Mouse (Mus musculus) kidney, postnatal 14 days (tissue): ENCODE results near the gene Bphl.
"Not testable (repeated sequence)": the region's sequence is repeated elsewhere in the genome, so short reads cannot be mapped to it uniquely, and the experiment has no call there.

Experiments
- DNase-seq: peaks from one replicate; pipeline ENCODE4 v3.0.0; 2022; ENCODE audit warnings: mixed read lengths

Gene Bphl

DNA sequence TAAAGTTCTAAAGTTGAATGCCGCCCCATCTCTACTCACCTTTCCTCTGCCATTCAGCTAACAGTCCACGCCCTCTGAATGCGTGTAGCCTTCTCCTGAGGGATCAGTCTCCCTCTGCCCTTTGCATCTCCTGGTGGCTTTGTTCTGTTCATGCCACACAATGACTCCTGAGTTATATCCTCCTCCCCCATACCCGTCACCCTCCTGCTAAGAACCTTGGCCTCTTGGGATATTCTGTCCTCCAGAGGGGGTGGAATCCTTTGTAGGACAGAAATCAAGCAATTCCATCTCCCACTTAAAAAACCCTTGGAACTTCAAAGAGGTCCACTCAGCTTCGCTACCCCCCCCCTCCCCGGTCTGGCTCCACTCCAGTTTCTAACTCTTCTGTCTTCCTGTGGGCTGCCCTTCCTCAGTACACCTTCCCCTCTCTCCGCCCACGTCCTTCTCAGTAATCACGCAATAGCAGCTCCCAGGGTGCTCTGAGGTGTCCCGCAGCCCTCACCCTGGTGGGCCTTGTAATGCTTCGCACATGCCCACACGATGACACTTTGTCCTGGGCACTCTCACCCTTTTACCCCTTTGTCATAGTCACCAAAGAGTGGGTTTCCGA lies 16.4 kb downstream of the Bphl start:
- no peak for DNase-seq

- DNase-seq, result no peak
These were observed 17.0 kb downstream of the Bphl start for GRCm38 (mm10) chr13:34054391-34054790.

DNA sequence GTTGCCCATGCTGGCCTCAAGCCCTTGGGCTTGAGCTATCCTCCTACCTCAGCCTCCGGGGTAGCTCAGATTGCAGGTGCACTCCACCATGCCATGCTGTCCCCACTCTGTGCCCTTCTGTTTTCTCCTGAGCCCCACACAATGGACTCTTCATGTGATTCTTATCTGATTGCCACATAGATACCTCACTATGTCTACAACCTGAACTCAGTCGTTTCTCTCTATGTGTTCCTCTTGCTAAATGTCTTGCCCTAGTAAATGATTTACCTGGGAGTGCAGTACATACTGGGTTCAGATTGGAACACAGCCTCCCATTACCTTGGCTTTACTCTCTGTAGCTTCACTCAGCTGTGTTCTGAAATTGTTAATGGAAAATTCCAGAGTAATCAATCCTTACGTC lies 17.6 kb downstream of the Bphl start:
- peak; percentile 37 for DNase-seq

DNA sequence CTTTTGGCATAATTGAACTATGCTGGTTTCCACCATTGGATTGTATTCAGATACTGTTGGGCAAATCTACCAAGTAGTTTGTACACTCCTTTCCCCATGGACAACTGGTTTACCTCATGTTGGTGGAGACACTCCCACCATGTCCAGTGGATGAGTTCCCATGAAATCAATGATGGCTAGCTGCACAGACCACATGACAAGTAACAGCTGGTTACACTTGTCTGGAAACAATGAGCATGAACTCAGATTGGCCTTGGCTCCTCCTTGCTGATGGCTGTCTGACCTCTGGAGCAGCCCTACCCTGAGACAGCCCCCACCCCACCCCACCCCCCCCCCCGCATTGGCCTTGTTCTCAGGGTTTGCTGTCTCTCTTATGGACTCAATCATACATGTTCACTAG lies 19.9 kb downstream of the Bphl start:
- no peak for DNase-seq

DNA sequence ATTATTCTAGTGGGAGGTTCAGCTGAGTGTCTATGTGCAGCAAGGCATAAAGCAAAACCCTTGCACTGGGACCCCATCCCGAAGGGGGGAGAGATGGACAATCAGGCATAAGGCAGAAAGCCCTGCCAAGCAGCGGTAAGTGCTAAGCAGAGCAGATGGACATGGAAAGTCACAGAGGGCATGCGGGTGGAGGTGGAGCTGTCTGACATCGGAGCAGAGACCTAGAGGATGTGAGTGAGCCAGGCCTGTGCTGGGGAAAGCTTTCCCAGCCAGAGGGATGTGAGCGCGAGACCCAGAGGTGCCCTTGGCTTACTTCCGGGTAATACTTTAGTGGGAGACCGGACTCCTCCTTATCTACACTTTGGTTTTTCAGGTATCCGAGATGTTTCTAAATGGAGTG lies 22.7 kb downstream of the Bphl start:
- DNase-seq, result no peak

DNA sequence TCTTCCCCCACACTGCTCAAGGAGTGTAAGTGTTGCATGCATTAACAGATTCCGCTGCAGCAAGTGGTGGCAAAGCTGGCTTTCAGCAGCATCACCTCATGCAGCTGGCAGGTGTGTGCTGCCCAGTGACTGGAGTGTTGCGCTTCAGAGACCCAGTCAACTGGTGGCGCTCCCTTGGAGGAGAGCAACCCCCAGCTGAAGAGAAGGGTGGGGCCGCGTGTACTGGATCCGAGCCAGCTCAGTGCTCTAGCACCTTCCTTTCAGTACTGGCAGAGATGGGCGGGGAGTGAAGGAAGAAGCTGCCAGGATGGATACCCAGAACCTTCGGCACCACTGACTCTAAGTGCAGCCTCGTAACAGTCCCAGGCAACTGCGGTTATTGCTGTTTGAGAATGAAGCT lies 25.1 kb downstream of the Bphl start:
- no peak for DNase-seq

DNA sequence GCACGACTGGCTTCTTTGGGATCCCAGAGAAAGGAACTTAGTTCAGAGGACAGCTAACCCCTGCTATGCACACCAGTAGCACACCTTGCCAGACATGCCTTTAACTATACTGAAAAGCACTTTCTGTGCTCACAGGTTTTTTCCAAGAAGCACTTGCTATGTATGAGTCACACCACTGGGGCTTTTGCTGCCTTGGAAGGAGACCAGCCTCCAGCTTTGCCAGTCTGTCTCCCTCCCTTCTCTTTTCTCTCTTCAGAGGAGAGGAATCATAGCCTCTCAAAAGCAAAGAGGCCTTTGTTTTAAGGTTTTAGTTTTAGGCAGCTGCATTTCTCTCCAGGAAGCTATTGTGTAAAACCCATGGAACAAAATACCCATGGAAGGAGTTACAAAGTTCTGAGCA lies 29.0 kb downstream of the Bphl start:
- DNase-seq, result peak; percentile 19

DNA sequence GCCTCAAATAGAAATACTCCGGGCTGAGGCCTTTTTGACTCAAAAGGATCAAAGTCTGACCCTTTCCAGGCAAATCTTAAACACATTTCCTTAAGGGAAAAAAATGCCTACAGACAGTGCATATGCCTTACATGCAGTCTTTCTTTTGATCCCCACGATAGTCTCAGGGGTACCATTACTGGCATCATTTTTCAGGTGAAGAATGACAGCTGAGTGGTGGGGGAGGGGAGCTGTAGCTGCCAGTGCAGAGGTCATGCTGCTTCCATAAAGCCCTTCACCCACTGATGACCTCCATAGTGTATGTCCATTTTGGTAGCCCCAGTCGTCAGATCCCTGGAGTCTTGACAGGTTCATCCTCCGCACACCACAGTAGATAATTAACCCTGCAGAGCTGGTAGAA lies 32.9 kb downstream of the Bphl start:
- DNase-seq, result no peak

GRCm38 (mm10) chr13:34071836-34072235 lies 34.4 kb downstream of the Bphl start:
- no peak for DNase-seq

DNA sequence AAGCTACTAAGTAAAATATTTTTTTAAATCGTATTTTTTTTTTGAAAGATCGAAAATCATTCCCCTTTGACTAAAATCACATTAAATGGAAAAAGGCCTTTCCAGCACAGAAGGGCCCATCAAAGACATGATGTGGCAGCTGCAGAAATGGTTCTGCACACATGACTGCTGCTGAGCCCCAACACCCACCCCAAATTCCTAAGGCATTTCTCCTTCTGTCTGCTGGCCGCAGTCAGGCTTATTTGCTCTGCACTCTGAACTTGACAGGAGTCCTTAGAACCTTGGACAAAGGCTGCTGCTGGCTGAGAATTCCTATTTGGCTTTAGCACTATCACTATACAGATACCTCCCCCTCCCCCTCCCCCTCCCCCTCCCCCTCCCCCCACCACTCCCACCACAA lies 35.5 kb downstream of the Bphl start:
- no peak for DNase-seq

DNA sequence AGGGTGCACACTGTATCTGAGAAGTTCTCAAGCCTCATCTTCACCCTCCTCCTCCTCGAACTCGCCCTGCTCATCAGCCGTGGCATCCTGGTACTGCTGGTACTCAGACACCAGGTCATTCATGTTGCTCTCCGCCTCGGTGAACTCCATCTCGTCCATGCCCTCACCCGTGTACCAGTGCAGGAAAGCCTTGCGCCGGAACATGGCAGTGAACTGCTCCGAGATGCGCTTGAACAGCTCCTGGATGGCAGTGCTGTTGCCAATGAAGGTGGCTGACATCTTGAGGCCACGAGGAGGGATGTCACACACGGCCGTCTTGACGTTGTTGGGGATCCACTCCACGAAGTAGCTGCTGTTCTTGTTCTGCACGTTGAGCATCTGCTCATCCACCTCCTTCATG lies 37.0 kb downstream of the Bphl start:
- DNase-seq, result not testable (repeated sequence)

DNA sequence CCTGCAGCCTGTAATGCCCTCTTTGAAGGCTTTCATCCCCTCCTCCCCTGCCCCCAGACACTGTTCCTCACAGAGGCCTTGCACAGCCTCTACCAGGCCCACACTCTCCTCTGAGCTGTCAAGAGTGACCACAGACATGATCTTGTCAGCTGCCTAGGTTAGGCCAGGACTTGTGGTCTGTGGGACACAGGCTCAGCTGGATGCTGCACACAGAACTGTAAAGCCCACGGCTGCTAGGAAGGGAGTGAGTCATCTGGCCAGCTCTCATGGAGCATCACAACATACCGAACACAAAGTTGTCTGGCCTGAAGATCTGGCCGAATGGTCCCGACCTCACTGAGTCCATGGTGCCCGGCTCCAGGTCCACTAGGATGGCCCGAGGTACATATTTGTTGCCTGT lies 38.5 kb downstream of the Bphl start:
- DNase-seq, result not testable (repeated sequence)

DNA sequence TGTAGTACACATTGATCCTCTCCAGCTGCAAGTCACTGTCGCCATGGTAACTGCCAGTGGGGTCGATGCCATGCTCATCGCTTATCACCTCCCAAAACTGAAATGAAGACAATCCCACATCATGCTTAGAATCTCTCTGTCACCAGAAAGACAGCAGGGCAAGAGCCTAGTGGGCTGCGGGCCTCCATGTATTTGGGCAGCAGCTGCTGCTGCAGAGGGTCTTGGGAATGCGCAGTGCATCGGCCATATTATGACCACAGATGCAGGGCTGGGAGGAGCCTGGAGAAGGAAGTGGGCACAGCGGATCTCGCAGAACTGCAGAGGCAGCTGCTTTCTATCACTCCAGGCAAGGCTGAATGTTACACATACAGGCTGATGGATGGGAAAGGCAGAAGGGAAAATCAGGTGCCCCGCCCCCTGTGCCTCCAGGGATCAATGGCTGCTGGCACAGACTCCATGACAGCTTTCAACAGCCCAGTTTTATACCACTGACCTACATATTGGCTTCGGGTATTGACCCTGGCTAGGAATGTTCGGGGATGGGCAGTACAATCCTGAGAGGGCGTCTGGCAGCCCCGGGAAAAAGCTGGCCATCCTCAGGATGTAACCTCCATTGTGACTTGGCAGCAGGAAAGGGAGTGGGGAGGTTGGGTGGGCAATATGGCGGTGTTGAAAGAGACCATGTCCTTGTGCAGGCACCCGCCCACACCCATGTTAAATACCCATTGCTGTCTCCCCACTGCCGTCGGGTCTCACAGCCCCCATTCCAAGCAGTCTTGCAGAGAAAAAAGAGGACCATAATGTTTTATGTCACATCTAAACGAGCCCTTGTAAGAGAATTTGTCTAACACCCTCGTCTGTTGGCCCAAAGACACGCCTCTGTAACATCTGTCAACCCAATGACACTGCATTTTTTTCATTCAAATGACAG lies 39.4 kb downstream of the Bphl start:
- peak; percentile 35 for DNase-seq

DNA sequence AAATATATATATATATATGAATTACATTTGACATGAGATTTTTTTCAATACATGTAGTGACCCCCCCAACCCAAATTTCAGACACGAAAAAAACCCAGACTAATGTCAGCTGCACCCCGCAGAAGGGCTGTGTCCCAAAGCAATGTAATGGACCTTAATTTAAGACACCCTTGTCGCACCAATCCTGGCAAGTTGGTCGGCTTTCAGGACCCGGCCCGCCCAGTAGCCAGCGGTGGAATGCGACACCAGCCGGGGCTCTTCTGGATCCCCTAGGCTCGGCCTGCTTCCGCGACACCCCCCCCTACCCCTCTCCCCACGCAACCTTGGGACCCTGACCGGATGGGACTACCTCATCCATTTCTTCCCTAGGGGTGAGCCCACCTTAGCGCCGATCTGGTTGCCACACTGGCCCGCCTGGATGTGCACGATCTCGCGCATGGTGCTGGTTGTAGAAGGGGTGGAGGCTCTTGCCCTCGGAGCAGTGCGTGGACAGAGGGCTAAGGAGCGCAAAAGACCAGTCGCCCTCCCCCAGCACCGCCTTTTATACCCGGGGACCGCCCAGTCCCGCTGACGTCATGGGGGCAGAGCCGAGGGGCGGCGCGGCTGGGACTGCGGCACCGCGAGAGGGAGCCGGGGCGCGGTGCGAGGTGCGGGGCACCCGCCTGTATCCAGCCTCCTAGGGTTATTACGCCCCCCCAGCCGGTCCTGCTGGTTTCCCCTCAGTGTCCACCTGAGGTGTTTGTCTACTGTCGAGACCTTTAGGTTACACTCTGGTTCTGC lies 40.3 kb downstream of the Bphl start, which contains the start of gene Tubb2a:
Gene Tubb2a (minus strand): TSS at position 516 of the 780 bp plus-strand sequence.
- peak; percentile 94 for DNase-seq

DNA sequence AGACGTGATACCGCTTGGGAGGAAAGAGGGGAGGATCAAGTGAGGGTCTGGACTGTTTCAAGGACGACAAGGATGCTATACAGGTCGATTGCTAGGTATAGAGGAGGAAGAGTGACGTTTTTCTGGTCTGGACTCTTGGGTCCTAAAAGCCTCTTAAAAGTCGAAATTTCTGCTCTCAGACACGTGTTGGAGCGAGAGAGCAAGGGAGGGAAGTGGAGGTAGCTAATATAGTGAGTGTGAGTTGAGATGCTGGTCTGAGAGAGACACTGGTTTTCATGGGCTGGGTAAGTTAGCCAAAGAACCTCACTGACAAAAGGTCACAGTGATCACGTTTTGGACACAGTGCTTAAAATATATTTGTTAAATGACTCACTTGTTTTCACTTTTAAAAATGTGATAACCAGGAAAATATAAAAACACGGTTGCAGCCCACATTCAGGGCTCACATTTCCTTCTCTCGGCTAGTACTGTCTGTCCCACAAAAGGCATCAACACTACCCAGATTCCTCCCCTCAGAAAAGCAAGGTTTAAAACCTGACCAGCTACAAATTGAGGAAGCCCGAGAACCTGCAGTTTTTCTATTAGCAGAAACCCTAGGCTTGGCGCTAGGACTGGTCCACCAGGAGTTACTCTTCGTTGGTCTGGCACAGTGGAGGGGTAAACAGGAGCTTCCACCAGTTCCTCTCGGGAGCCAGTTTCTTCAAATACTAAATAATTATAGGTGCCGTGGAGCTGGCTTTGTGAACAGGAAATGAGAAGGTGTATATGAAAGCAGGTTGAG lies 41.3 kb downstream of the Bphl start:
- no peak for DNase-seq

- no peak for DNase-seq
These were observed 42.4 kb downstream of the Bphl start for GRCm38 (mm10) chr13:34079801-34080200.

- no peak for DNase-seq
These were observed 44.5 kb downstream of the Bphl start for GRCm38 (mm10) chr13:34081926-34082325.

- DNase-seq, result peak; percentile 39
These were observed 46.8 kb downstream of the Bphl start for GRCm38 (mm10) chr13:34084026-34084750.

- no peak for DNase-seq
These were observed 49.8 kb downstream of the Bphl start for GRCm38 (mm10) chr13:34087052-34087812.

- DNase-seq, result not testable (repeated sequence)
These were observed 50.8 kb downstream of the Bphl start for GRCm38 (mm10) chr13:34088201-34088649.

DNA sequence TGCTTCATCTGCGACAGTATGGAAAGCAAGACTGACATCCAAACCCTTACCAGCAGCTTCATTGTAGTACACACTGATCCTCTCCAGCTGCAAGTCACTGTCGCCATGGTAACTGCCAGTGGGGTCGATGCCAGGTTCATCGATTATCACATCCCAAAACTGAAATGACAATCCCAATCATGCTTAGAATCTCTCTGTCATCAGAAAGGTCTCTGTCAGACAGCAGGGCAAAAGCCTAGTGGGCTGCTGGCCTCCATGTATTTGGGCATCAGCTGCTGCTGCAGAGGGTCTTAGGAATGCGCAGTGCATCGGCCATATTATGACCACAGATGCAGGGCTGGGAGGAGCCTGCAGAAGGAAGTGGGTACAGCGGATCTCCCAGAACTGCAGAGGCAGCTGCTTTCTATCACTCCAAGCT lies 51.5 kb downstream of the Bphl start:
- no peak for DNase-seq
